Mouse (Mus musculus): Measurements from ENCODE around the gene Senp2.

DNA sequence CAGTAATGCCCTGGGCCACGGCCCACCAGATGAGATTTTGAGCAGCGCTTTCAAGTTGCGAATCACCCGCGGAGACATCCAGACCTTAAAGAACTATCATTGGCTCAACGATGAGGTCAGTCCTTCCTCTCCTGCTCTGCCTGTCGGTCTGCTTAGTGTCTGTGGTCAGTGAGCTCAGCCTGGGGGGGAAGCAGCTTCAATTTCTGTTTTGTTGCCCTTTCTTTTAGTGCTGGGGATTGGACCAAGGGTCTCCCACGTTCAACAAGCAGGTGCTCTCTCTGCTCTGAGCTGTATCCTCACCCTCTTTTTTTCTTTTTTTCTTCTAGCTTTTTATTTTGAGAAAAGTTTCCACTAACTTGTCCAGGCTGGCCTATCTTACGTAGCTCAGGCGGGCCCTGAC, 29.3 kb downstream of the Senp2 start:
- TF ChIP-seq POLR2A (IDR thresholded peaks at IDR 0.05; ENCODE audit: insufficient read depth, low read depth, low read length) (no peak), CTCF (IDR thresholded peaks at IDR 0.05) (no peak), EP300 (IDR thresholded peaks at IDR 0.05; ENCODE audit: insufficient read depth, low read depth, low read length) (no peak)

Data from heart, adult 2 months (tissue).